Comparison of ENCODE assay signal across 27 mouse cellular contexts in the genomic region with DNA sequence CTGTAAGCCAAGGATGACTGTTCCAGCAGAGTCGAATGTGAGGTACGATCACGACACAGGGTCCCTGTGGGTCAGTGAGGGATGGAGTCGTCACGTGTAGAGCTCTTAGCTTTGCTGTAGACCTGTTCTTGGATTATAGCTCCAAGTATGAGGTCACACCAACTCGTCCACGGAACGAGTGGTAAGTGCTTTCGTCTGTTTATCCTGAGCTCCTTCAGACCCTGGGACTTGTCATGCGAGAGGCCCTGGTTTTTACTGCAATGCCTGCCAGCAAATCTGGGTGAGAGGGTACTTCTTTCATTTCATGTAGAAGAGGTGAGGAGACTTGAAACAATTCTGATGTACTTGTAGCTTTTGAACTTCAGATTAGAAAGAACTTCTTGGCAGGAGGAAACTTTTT.
DNase-seq lines count a peak whose midpoint lies in the region; ATAC-seq and TF ChIP-seq lines count a peak whose summit lies in the region.
"Had no signal": no experiment of that assay in that cellular context is flagged by ENCODE, and none has a peak within 500 bp of the region (broad histone marks: within the 10 kb centered on the region; RNA-seq: fewer than 3 reads in every experiment).

No protein-coding gene starts in this region.

- ATAC-seq in lung, embryonic 14.5 days (ENCODE audit: insufficient read depth), result no peak
- ATAC-seq: forebrain, embryonic 14.5 days; forebrain, postnatal 0 days; hindbrain, postnatal 0 days; Patski had no signal

- peak; percentile 23 for DNase-seq in lung, embryonic 14.5 days
- DNase-seq in lung, postnatal 14 days, result no peak
- DNase-seq in lung, postnatal 10 days, result peak; percentile 21
- DNase-seq in lung, postnatal 4 days, result peak; percentile 18 to 36
- no peak for DNase-seq in kidney, adult 2 months
- no peak for DNase-seq in cerebellum, adult 11 months
- DNase-seq: adrenal gland, postnatal 10 days; adrenal gland, postnatal 36 days; B cell, adult 2 months; cerebellum, adult 2 months; cerebellum, adult 9-11 months; cerebellum, postnatal 25 days; forebrain, postnatal 0 days; gastrocnemius, postnatal 25 days; heart, adult 18-20 months; heart, postnatal 10 days; heart, postnatal 36 days had no signal

- H3K9me3 ChIP-seq in lung, embryonic 14.5 days (ENCODE audit: low read depth, low read length), result no peaks in the 10 kb centered on the region
- H3K9me3 ChIP-seq: embryonic facial prominence, embryonic 12.5 days; embryonic facial prominence, embryonic 15.5 days; G1E; heart, embryonic 12.5 days; heart, embryonic 15.5 days had no signal

- H3K27ac ChIP-seq in lung, embryonic 14.5 days (ENCODE audit: low read depth), result no peak overlapping the region
- H3K27ac ChIP-seq in kidney, adult 2 months (ENCODE audit: insufficient read depth, low read depth, low read length), result no peak overlapping the region
- H3K27ac ChIP-seq: embryonic facial prominence, embryonic 12.5 days; embryonic facial prominence, embryonic 15.5 days; heart, embryonic 15.5 days; hindbrain, embryonic 14.5 days; hindbrain, postnatal 0 days had no signal

- H3K4me3 ChIP-seq in lung, embryonic 14.5 days (ENCODE audit: low read depth, low read length), result no peak overlapping the region
- no peak overlapping the region for H3K4me3 ChIP-seq in kidney, adult 2 months (ENCODE audit: insufficient read depth, low read depth, low read length)
- H3K4me3 ChIP-seq: embryonic facial prominence, embryonic 12.5 days; embryonic facial prominence, embryonic 15.5 days; heart, embryonic 12.5 days; heart, embryonic 15.5 days had no signal

- no peak for TF ChIP-seq CTCF in lung, embryonic 14.5 days (IDR thresholded peaks at IDR 0.05; ENCODE audit: low read depth)
- TF ChIP-seq CTCF in kidney, adult 2 months (conservative IDR thresholded peaks at IDR 0.05; ENCODE audit: insufficient read depth, insufficient read length, low read depth, low read length), result no peak

- no peaks in the 10 kb centered on the region; the same call in 1 of the 2 replicates for H3K4me1 ChIP-seq in lung, embryonic 14.5 days (ENCODE audit: insufficient read depth)
- no peaks in the 10 kb centered on the region for H3K4me1 ChIP-seq in kidney, adult 2 months (ENCODE audit: control insufficient read depth, insufficient read depth, low read length)
- H3K4me1 ChIP-seq: heart, embryonic 15.5 days had no signal

- WGBS in lung, embryonic 14.5 days, result 56% methylated on average over 10 of the region's 10 CpGs
- WGBS in kidney, adult 2 months, result 84% methylated on average over 10 of the region's 10 CpGs

- no peak for TF ChIP-seq POLR2A in kidney, adult 2 months (IDR thresholded peaks at IDR 0.05; ENCODE audit: low read depth, low read length)

- no peak overlapping the region for H3K4me2 ChIP-seq in lung, embryonic 14.5 days
- H3K4me2 ChIP-seq: embryonic facial prominence, embryonic 12.5 days; embryonic facial prominence, embryonic 15.5 days; heart, embryonic 12.5 days; heart, embryonic 15.5 days; hindbrain, embryonic 14.5 days had no signal

- no peaks in the 10 kb centered on the region for H3K36me3 ChIP-seq in lung, embryonic 14.5 days (ENCODE audit: insufficient read depth)
- no peaks in the 10 kb centered on the region for H3K36me3 ChIP-seq in kidney, adult 2 months (ENCODE audit: control insufficient read depth, insufficient read depth, low read length)
- H3K36me3 ChIP-seq: embryonic facial prominence, embryonic 12.5 days; embryonic facial prominence, embryonic 15.5 days; G1E; heart, embryonic 12.5 days; heart, embryonic 15.5 days had no signal

- H3K9ac ChIP-seq in lung, embryonic 14.5 days, result no peak overlapping the region
- H3K9ac ChIP-seq: embryonic facial prominence, embryonic 12.5 days; embryonic facial prominence, embryonic 15.5 days; forebrain, postnatal 0 days; heart, embryonic 12.5 days; heart, embryonic 15.5 days; hindbrain, embryonic 14.5 days had no signal

- no peaks in the 10 kb centered on the region for H3K27me3 ChIP-seq in lung, embryonic 14.5 days (ENCODE audit: insufficient read depth, low read length)
- no peaks in the 10 kb centered on the region for H3K27me3 ChIP-seq in kidney, adult 2 months (replicated peaks; ENCODE audit: control insufficient read depth, insufficient read depth, low read length)
- H3K27me3 ChIP-seq: CH12.LX; embryonic facial prominence, embryonic 12.5 days; embryonic facial prominence, embryonic 15.5 days; heart, embryonic 12.5 days; heart, embryonic 15.5 days; Patski had no signal

Comparison
In these comparisons a context has a peak if more than half of its experiments do, and no peak if none do; other contexts are left out.
1. DNase-seq: peak in lung, embryonic 14.5 days (single experiment), lung, postnatal 10 days (single experiment) and lung, postnatal 4 days (2 of 2); none in lung, postnatal 14 days (single experiment), kidney, adult 2 months (single experiment) and cerebellum, adult 11 months (single experiment).